Mouse (Mus musculus) olfactory bulb, adult 2 months (tissue): ENCODE results near the gene Wnt4. TPM values are rescaled to one million over a fixed set of nuclear protein-coding genes. Genes with fewer than 3 reads are reported as not detected.

Source experiments
- H3K27ac ChIP-seq: fragments of 200-500 bp; 2 replicates; pipeline ENCODE4 v1.5.1; 2012; ENCODE audit warnings: low read depth, low read length; ENCODE audit not compliant: insufficient read depth
- H3K4me1 ChIP-seq: fragments of 200-500 bp; 2 replicates; pipeline ENCODE4 v1.6.1; 2012; ENCODE audit warnings: low read length; ENCODE audit not compliant: control insufficient read depth, insufficient read depth
- H3K4me3 ChIP-seq: fragments of 200-500 bp; 2 replicates; pipeline ENCODE4 v1.5.1; 2012; ENCODE audit warnings: mild to moderate bottlenecking, low read depth, low read length, moderate library complexity; ENCODE audit not compliant: insufficient read depth
- CTCF ChIP-seq: fragments of 200-500 bp; IDR thresholded peaks from 2 replicates; pipeline ENCODE4 v1.5.1; 2012; ENCODE audit warnings: low read depth, mild to moderate bottlenecking, low read length, moderate library complexity; ENCODE audit not compliant: insufficient read depth
- POLR2A ChIP-seq: fragments of 200-500 bp; IDR thresholded peaks from 2 replicates; pipeline ENCODE4 v1.6.1; 2012; ENCODE audit warnings: mild to moderate bottlenecking, low read depth, low read length, moderate library complexity; ENCODE audit not compliant: insufficient read depth
- WGBS: fragments of 180-500 bp; shearing (Covaris S2); methylation state at CpG from one replicate; pipeline ENCODE4 v1.1.7; 2018; 5-methylcytosine and 5-hydroxymethylcytosine counted together
- polyA plus RNA-seq: library from polyadenylated mRNA; stranded (reverse); fragments of >200 nt; gene quantifications from 2 replicates; pipeline ENCODE4 v1.2.4, GENCODE M21; 2012; ENCODE audit warnings: low replicate concordance; ENCODE audit not compliant: missing spikeins, insufficient read depth, insufficient read length

Wnt4 gene
- polyA plus RNA-seq = not detected in 2 replicates

DNA sequence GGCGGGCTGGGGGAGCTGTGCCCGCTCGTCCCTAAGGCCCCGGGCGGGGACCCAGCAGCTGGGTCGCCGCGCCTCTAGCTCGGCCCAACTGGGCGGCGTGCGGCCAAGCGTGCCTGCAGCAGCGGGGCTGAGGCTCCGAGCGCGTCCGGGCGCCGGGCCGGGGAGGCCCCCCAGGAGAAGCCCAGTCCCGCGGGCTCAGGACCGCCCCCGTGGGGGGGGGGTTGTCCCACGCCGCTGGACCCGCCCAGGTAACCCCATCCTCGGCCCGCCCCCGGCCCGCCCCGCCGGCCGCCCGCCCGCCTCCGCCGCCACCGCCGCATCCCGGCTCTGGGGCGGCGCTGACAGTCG lies at the start of gene Wnt4:
Gene Wnt4 (plus strand): TSS at position 324 of the 348 bp plus-strand sequence.
- WGBS = 9% methylated on average over 40 of the region's 45 CpGs
- TF ChIP-seq CTCF = no peak
- no peak for TF ChIP-seq POLR2A
- peak within 1 kb of the TSS; percentile 39 for H3K4me3 ChIP-seq
- no peak within 1 kb of the TSS for H3K27ac ChIP-seq
- H3K4me1 ChIP-seq = peaks cover 14% of the 10 kb centered on the region

DNA sequence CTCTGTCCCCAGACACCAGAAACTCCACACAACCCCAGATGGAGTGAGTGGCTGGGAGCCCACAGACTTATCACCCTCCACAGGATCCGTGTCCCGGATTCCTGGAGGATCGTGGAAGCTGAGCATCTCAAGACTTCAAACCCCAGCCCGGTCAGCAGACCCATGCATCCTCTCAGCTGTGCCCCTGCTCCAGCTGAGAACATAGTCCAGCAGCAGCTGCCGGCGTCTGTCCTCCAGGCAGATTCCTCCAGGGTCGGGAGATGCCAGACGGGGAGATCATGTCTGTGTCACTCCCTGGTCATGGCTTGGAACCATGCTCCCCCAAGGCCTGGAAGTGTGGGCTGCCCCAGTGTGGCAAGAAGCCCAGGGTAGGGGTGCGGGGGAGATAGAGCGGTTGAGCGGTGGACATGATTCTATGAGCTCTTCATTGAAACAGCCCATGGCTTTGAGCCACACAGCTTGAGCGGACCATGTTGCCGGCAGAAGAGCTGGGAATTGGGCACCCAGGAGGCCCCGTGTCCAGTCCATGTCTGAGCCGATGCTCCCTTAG lies 48.6 kb upstream of the Wnt4 start:
- Histone ChIP-seq H3K4me3 (no peak overlapping the region), H3K4me1 (peaks cover 4% of the 10 kb centered on the region), H3K27ac (no peak overlapping the region)
- TF ChIP-seq POLR2A (no peak), CTCF (no peak)
- 89% methylated on average over 15 of the region's 15 CpGs for WGBS

DNA sequence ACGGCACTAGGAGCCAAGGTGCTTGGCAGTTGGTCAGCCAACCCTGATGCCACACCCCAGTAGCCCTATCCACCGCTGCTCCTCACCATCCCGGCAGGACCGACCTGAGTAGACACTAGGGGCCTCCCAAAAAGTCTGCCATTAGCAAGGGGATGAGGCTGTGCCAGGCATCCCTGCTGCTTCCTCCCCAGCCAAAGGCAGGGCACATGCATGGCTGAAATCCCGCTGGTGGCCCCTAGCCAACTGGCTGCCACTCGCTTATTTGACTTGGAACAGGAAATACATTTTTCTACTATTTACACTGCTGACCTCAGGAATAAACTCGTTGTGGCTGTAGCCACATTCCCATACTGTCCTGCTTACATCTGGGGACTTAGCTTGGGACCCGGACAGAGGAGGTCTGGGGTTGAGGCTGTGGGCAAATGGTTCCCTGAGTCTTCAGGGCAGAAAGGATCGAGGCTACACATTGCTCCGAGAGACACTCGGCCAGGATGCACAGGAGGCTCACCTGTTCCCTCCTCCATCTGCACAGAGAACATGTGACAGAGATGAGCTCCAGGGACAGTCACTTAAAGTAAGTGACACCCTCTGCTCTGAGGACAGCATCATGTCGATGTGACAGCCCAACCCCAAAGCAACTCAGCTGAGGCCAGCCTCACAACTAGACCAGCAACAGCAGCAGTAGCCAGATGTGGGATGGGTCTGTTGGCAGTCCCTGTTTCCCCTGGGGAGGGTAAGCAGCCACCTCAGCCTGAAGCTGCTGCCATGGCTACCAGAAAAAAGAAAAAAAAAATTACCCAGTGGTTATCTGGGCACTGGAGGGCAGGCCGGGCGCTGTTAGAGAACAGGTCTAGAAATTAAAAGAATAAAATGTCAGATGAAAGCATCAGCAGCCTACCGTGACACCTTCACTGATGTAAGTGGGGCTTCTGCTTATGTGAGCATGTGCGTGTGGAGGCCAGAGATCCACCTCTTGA lies 45.5 kb upstream of the Wnt4 start:
- WGBS = 69% methylated on average over 16 of the region's 16 CpGs
- no peak overlapping the region for H3K4me3 ChIP-seq
- no peak overlapping the region for H3K27ac ChIP-seq
- peaks cover 4% of the 10 kb centered on the region for H3K4me1 ChIP-seq
- TF ChIP-seq POLR2A = no peak
- no peak for TF ChIP-seq CTCF

- Histone ChIP-seq H3K4me1 (peaks cover 4% of the 10 kb centered on the region), H3K27ac (no peak overlapping the region), H3K4me3 (no peak overlapping the region)
- WGBS = 76% methylated on average over 5 of the region's 5 CpGs
- no peak for TF ChIP-seq CTCF
- no peak for TF ChIP-seq POLR2A
Measured at GRCm38 (mm10) chr4:137233632-137234031, 43.7 kb upstream of the Wnt4 start.

DNA sequence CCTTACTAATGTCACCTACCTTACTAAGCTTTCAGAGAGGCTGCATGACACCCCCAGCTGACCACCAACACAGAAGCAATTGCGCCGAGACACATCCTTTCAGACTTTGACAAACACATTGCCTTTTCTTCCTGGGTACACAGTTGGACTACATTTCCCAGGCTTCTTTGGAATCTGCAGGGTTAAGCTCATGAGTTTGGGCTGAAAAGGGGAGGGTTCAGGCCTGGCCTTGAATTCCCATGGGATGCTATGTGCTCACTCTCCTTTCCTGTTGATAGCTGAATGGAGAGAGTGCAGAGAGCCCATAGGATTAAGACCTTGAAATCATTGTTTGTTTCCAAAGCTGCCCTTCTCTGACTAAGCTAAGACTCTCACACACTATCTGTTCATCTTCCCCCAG lies 42.8 kb upstream of the Wnt4 start:
- Histone ChIP-seq H3K4me1 (peaks cover 4% of the 10 kb centered on the region), H3K27ac (no peak overlapping the region), H3K4me3 (no peak overlapping the region)
- WGBS = 99% methylated on average over 2 of the region's 2 CpGs
- TF ChIP-seq CTCF (no peak), POLR2A (no peak)

DNA sequence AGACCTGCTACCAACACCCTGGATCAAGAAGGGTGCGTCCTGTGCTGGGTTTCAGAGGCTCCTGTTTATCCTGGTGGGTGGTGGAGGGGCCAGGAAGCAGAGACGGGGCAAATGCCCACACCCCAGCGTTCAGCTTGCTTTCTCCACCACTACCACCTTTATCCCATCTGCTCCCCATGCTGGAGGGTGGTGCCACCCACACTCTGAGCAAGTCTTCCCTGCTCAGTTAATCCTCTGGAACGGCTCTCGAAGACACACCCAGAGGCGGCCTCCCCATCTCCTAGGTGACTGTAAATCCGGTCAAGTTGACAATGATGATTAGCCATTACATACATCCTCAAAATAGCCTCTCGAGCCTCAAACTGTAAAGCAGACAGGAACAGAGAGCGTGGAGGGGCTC lies 41.9 kb upstream of the Wnt4 start:
- H3K27ac ChIP-seq = no peak overlapping the region
- WGBS = 77% methylated on average over 9 of the region's 9 CpGs
- TF ChIP-seq CTCF = no peak
- no peak for TF ChIP-seq POLR2A

GRCm38 (mm10) chr4:137244883-137245282 lies 32.4 kb upstream of the Wnt4 start:
- WGBS = 73% methylated on average over 9 of the region's 9 CpGs
- no peak overlapping the region for H3K27ac ChIP-seq
- H3K4me3 ChIP-seq = no peak overlapping the region
- TF ChIP-seq CTCF = no peak
- TF ChIP-seq POLR2A = no peak
- no peaks in the 10 kb centered on the region for H3K4me1 ChIP-seq

More for the DNA sequence above, 41.9 kb upstream of the Wnt4 start:
- Histone ChIP-seq H3K4me3 (no peak overlapping the region), H3K4me1 (peaks cover 4% of the 10 kb centered on the region)

DNA sequence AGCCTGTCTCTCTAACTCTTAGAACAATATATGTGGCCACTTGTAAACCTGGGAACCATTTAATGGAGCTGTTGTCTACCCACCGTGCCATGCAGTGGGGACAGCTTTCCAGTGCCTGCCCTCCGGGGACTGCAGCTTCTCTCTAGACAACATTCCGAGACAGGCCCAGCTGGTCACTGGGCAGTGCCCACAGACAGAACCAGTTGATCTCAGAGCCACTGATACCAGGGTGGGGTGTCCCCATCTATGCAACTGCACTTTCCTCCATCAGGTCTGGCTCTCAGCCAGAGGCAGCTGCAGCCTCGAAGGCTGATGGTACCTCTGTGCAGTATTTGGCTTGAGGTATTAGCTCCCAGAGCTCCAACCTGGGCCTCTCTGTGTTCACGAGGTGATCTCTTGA lies 27.0 kb upstream of the Wnt4 start:
- TF ChIP-seq CTCF (no peak), POLR2A (no peak)
- Histone ChIP-seq H3K4me1 (peaks cover 6% of the 10 kb centered on the region; the same call in 1 of the 2 replicates), H3K4me3 (no peak overlapping the region), H3K27ac (no peak overlapping the region)
- WGBS = 73% methylated on average over 5 of the region's 5 CpGs

DNA sequence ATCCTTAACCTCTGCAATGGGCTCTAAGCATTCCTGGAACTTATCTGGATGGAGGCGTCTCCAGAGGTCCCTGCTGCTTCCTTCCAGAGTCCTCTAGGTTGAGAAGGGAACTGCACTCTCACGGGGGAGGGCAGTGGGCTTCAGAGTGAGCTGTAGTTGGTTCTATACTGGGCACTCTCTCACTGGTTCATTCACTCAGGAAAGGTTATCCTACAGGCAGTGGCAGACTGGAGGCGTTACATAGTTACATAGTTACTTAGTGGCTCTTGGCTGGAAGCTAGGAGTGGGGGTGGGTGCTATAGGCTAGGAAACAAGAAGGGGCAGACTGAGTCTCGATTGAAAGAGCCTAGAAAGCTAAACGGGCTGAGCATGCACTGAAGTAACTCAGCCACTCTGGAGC lies 26.4 kb upstream of the Wnt4 start:
- WGBS = 55% methylated on average over 5 of the region's 5 CpGs
- no peak for TF ChIP-seq CTCF
- TF ChIP-seq POLR2A = no peak
- H3K4me1 ChIP-seq = peaks cover 6% of the 10 kb centered on the region; the same call in 1 of the 2 replicates
- no peak overlapping the region for H3K27ac ChIP-seq
- H3K4me3 ChIP-seq = no peak overlapping the region
